In the genomic region with DNA sequence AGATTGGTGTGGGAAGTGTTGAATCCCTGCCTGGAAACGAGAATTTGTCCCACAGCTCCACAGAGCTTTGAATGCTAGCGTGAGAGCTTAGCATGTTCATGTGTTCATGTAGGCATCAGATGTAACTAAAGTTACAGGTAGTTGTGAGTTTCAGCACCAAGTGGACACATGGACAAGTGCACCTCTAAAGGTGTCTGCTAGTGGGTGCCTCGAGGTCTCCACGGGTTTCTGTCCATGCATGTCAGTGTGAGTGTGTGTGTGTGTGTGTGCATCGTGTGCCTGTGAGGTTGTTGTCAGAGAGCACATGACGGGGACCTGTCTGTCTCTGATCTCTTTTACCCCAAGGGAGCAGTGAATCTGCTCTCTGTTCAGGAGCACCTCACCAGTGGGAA, we compare ENCODE assay signal across 8 mouse cellular contexts. TPM values are rescaled to one million over a fixed set of nuclear protein-coding genes. Genes with fewer than 3 reads are reported as not detected.
A peak's percentile ranks its signal among the peaks of the same experiment; 100 is the strongest.
DNase-seq lines count a peak whose midpoint lies in the region; ATAC-seq and TF ChIP-seq lines count a peak whose summit lies in the region.

No protein-coding gene starts in this region.

- intact Hi-C loops in gastrocnemius, adult 2 months (cut with DNase I) = loop anchor here (5.0 kb wide), 1 partner anchor 64 kb away; the partner anchor contains the start of gene Tbcd

- no peak for TF ChIP-seq EP300 in CH12.LX (IDR thresholded peaks at IDR 0.05; ENCODE audit: low read length)

- peak overlapping the region; percentile 46 for H3K27ac ChIP-seq in gastrocnemius, adult 2 months
- no peak overlapping the region for H3K27ac ChIP-seq in CH12.LX (ENCODE audit: insufficient read depth, low read depth)
- no peak overlapping the region for H3K27ac ChIP-seq in forebrain, postnatal 0 days (ENCODE audit: low read depth, low read length)
- no peak overlapping the region for H3K27ac ChIP-seq in liver, embryonic 16.5 days (ENCODE audit: low read length)

- TF ChIP-seq POLR2A in CH12.LX (IDR thresholded peaks at IDR 0.05; ENCODE audit: low read depth, low read length) = no peak

- no peak for TF ChIP-seq RAD21 in CH12.LX (IDR thresholded peaks at IDR 0.05; ENCODE audit: low read depth, low read length)

- DNase-seq in gastrocnemius, adult 2 months = no peak
- DNase-seq in gastrocnemius, adult 18-20 months (ENCODE audit: low spot score) = no peak
- no peak for DNase-seq in CH12.LX (ENCODE audit: extremely low read depth)
- no peak for DNase-seq in forebrain, postnatal 0 days
- no peak for DNase-seq in B cell, adult 2 months
- DNase-seq in ovary, postnatal 36 days (ENCODE audit: low spot score) = no peak
- DNase-seq in kidney, adult 11 months = no peak

- in situ Hi-C loops in CH12.LX (cut with MboI; ENCODE audit: low pct_ligation_motif_present, low pct_unique_long_range_greater_than_20kb, low sequenced_read_pairs) = no loop called here

- dilution Hi-C loops in CH12.LX (cut with MboI; ENCODE audit: extremely low pct_ligation_motif_present, extremely low pct_unique_long_range_greater_than_20kb, low sequenced_read_pairs) = no loop called here

- TF ChIP-seq CTCF in gastrocnemius, adult 2 months (IDR thresholded peaks at IDR 0.05) = no peak
- no peak; a peak in 1 of 4 replicates for TF ChIP-seq CTCF in CH12.LX (conservative IDR thresholded peaks at IDR 0.05 in 1 of 2, IDR thresholded peaks at IDR 0.05 in 1 of 2; ENCODE audit: low read depth in 2 of 2, low read length in 2 of 2)
- no peak for TF ChIP-seq CTCF in forebrain, postnatal 0 days (IDR thresholded peaks at IDR 0.05; ENCODE audit: low read depth)

- ATAC-seq in forebrain, postnatal 0 days = no peak
- ATAC-seq in liver, embryonic 16.5 days (ENCODE audit: low read depth) = no peak

- no peaks in the 10 kb centered on the region for H3K36me3 ChIP-seq in CH12.LX (replicated peaks in 1 of 2; ENCODE audit: control insufficient read depth in 1 of 2, insufficient read depth in 1 of 2, low read length in 1 of 2)
- H3K36me3 ChIP-seq in forebrain, postnatal 0 days (ENCODE audit: insufficient read depth) = no peaks in the 10 kb centered on the region
- no peaks in the 10 kb centered on the region for H3K36me3 ChIP-seq in liver, embryonic 16.5 days (ENCODE audit: control insufficient read depth, insufficient read depth)

- peaks cover 0 to 4% of the 10 kb centered on the region in 2 experiments; a peak in 3 of 4 replicates for H3K4me1 ChIP-seq in CH12.LX (ENCODE audit: control insufficient read depth in 1 of 2, insufficient read depth in 2 of 2)
- peaks cover 10% of the 10 kb centered on the region for H3K4me1 ChIP-seq in forebrain, postnatal 0 days (ENCODE audit: insufficient read depth)
- H3K4me1 ChIP-seq in liver, embryonic 16.5 days (ENCODE audit: control insufficient read depth, low read depth, low read length) = peaks cover 19% of the 10 kb centered on the region

- no peak overlapping the region for H3K9ac ChIP-seq in CH12.LX (ENCODE audit: insufficient read depth, low read depth)
- H3K9ac ChIP-seq in forebrain, postnatal 0 days = no peak overlapping the region
- H3K9ac ChIP-seq in liver, embryonic 16.5 days (ENCODE audit: low read depth, low read length) = no peak overlapping the region

- H3K9me3 ChIP-seq in CH12.LX (replicated peaks; ENCODE audit: low read length) = peaks cover 3% of the 10 kb centered on the region
- H3K9me3 ChIP-seq in forebrain, postnatal 0 days (ENCODE audit: low read length) = no peaks in the 10 kb centered on the region
- no peaks in the 10 kb centered on the region for H3K9me3 ChIP-seq in liver, embryonic 16.5 days (replicated peaks; ENCODE audit: control insufficient read depth, low read length)

- no peaks in the 10 kb centered on the region for H3K79me2 ChIP-seq in CH12.LX (replicated peaks; ENCODE audit: control insufficient read depth, extremely low read depth, insufficient read depth, poor library complexity, severe bottlenecking)

- 13% methylated on average over 6 of the region's 6 CpGs for WGBS in forebrain, postnatal 0 days
- WGBS in liver, embryonic 16.5 days (ENCODE audit: insufficient replicate concordance) = 15% methylated on average over 6 of the region's 6 CpGs

- H3K4me2 ChIP-seq in CH12.LX (ENCODE audit: insufficient read depth, low read depth, poor library complexity, severe bottlenecking) = peak overlapping the region; percentile 61
- H3K4me2 ChIP-seq in forebrain, postnatal 0 days (ENCODE audit: low read depth) = peak overlapping the region; percentile 90
- peak overlapping the region; percentile 92 for H3K4me2 ChIP-seq in liver, embryonic 16.5 days (ENCODE audit: low read depth, low read length)

- H3K27me3 ChIP-seq in CH12.LX (replicated peaks) = peaks cover 34% of the 10 kb centered on the region
- H3K27me3 ChIP-seq in forebrain, postnatal 0 days (ENCODE audit: insufficient read depth, low read length) = no peaks in the 10 kb centered on the region
- peaks cover 13% of the 10 kb centered on the region for H3K27me3 ChIP-seq in liver, embryonic 16.5 days (ENCODE audit: control insufficient read depth, insufficient read depth, low read depth, low read length)

- H3K4me3 ChIP-seq in gastrocnemius, adult 2 months = peak overlapping the region; percentile 95
- peak overlapping the region in 2 of 3 experiments; percentile 25 to 45 for H3K4me3 ChIP-seq in CH12.LX (replicated peaks in 1 of 3; ENCODE audit: low read depth in 2 of 3, low read length in 2 of 3, poor library complexity in 1 of 3)
- peak overlapping the region; percentile 72 for H3K4me3 ChIP-seq in forebrain, postnatal 0 days (ENCODE audit: low read depth, low read length)
- peak overlapping the region; percentile 66 for H3K4me3 ChIP-seq in liver, embryonic 16.5 days (ENCODE audit: low read depth, low read length)

TF ChIP-seq in CH12.LX, 34 proteins besides CTCF, POLR2A, EP300 and RAD21:
- TF ChIP-seq POLR2AphosphoS2 (IDR thresholded peaks at IDR 0.05; ENCODE audit: low read depth, low read length) = no peak
- TF ChIP-seq MYC (IDR thresholded peaks at IDR 0.05; ENCODE audit: low read depth, low read length) = 0 out of 2 replicates have a peak, but pooled peaks have one; percentile 38
- peak; percentile 40; the same call in 1 of the 2 replicates for TF ChIP-seq MAX (IDR thresholded peaks at IDR 0.05; ENCODE audit: low read length)
- no peak for TF ChIP-seq E2F4 (IDR thresholded peaks at IDR 0.05; ENCODE audit: insufficient replicate concordance, low read depth, low read length)
- TF ChIP-seq SIN3A (IDR thresholded peaks at IDR 0.05; ENCODE audit: low read length) = 0 out of 2 replicates have a peak, but pooled peaks have one; percentile 3

RNA-seq across cellular contexts. Expression of gene Rab40b, which starts 0.5 kb away (rescaled TPM):
- total RNA-seq in gastrocnemius, adult 2 months (2021) = 10 to 100 TPM in 1 of 2 experiments, 1 to 10 TPM in 1; 9.9 to 11.8 TPM
- total RNA-seq in gastrocnemius, adult 18-20 months (2021) = 10 to 100 TPM; 14.6 to 17.9 TPM
- total RNA-seq in CH12.LX (2012; rRNA removed) = not detected in 2 replicates
- not detected in 2 replicates for total RNA-seq in CH12.LX (2014; rRNA removed)
- polyA plus RNA-seq in CH12.LX (2012; ENCODE audit: insufficient read length, low read depth) = not detected in 2 replicates
- 19.5 and 19.7 TPM in 2 replicates for total RNA-seq in forebrain, postnatal 0 days (2014; rRNA removed)
- 16.4 and 22.3 TPM in 2 replicates for polyA plus RNA-seq in forebrain, postnatal 0 days (2015; fragmentation: Nextera tagmentation; extraction: Ambion mirVana)
- polyA plus RNA-seq in liver, embryonic 16.5 days (2015; fragmentation: Nextera tagmentation; extraction: Ambion mirVana) = 0.56 and 1.2 TPM in 2 replicates

RNA-seq across cellular contexts. Expression of gene Fn3krp, which starts 32.7 kb away (rescaled TPM):
- 1 to 10 TPM; 3.7 to 4.8 TPM for total RNA-seq in gastrocnemius, adult 2 months (2021)
- 1 to 10 TPM; 3.5 to 3.8 TPM for total RNA-seq in gastrocnemius, adult 18-20 months (2021)
- 9.8 and 11.2 TPM in 2 replicates for total RNA-seq in CH12.LX (2012; rRNA removed)
- 9.7 and 11.2 TPM in 2 replicates for total RNA-seq in CH12.LX (2014; rRNA removed)
- polyA plus RNA-seq in CH12.LX (2012; ENCODE audit: insufficient read length, low read depth) = 3.6 and 3.8 TPM in 2 replicates
- 19.0 and 19.7 TPM in 2 replicates for total RNA-seq in forebrain, postnatal 0 days (2014; rRNA removed)
- polyA plus RNA-seq in forebrain, postnatal 0 days (2015; fragmentation: Nextera tagmentation; extraction: Ambion mirVana) = 7.0 and 8.2 TPM in 2 replicates
- polyA plus RNA-seq in liver, embryonic 16.5 days (2015; fragmentation: Nextera tagmentation; extraction: Ambion mirVana) = 28.2 and 36.4 TPM in 2 replicates

RNA-seq across cellular contexts. Expression of gene Wdr45b, which starts 34.3 kb away (rescaled TPM):
- total RNA-seq in gastrocnemius, adult 2 months (2021) = 10 to 100 TPM; 21.1 to 21.6 TPM
- total RNA-seq in gastrocnemius, adult 18-20 months (2021) = 10 to 100 TPM; 16.0 to 19.1 TPM
- total RNA-seq in CH12.LX (2012; rRNA removed) (27.0 and 32.1 TPM in 2 replicates), CH12.LX (2014; rRNA removed) (49.9 and 53.0 TPM in 2 replicates)
- 43.3 and 47.5 TPM in 2 replicates for polyA plus RNA-seq in CH12.LX (2012; ENCODE audit: insufficient read length, low read depth)
- total RNA-seq in forebrain, postnatal 0 days (2014; rRNA removed) = 71.6 and 85.0 TPM in 2 replicates
- 92.6 and 103 TPM in 2 replicates for polyA plus RNA-seq in forebrain, postnatal 0 days (2015; fragmentation: Nextera tagmentation; extraction: Ambion mirVana)
- polyA plus RNA-seq in liver, embryonic 16.5 days (2015; fragmentation: Nextera tagmentation; extraction: Ambion mirVana) = 19.5 and 19.7 TPM in 2 replicates

RNA-seq across cellular contexts. Expression of gene Fn3k, which starts 46.2 kb away (rescaled TPM):
- total RNA-seq in gastrocnemius, adult 2 months (2021) = 10 to 100 TPM; 17.6 to 20.6 TPM
- 10 to 100 TPM; 18.3 to 24.5 TPM for total RNA-seq in gastrocnemius, adult 18-20 months (2021)
- 0.04 TPM in 1 of 2 replicates, not detected in the other for total RNA-seq in CH12.LX (2012; rRNA removed)
- not detected in 2 replicates for total RNA-seq in CH12.LX (2014; rRNA removed)
- not detected in 2 replicates for polyA plus RNA-seq in CH12.LX (2012; ENCODE audit: insufficient read length, low read depth)
- total RNA-seq in forebrain, postnatal 0 days (2014; rRNA removed) = 2.9 and 3.3 TPM in 2 replicates
- polyA plus RNA-seq in forebrain, postnatal 0 days (2015; fragmentation: Nextera tagmentation; extraction: Ambion mirVana) = 2.8 and 3.1 TPM in 2 replicates
- polyA plus RNA-seq in liver, embryonic 16.5 days (2015; fragmentation: Nextera tagmentation; extraction: Ambion mirVana) = 35.3 and 38.4 TPM in 2 replicates

Comparison
In these comparisons a context has a peak if more than half of its experiments do, and no peak if none do; other contexts are left out.
1. H3K4me3 ChIP-seq: peak in every context shown above with its lines; median percentile 95 in gastrocnemius, adult 2 months; 72 in forebrain, postnatal 0 days; 66 in liver, embryonic 16.5 days; 35 in CH12.LX.
2. RNA of gene Rab40b, which starts 0.5 kb away (total RNA-seq): 19.5 to 19.7 TPM in forebrain, postnatal 0 days, 14.6 to 17.9 TPM in gastrocnemius, adult 18-20 months and 9.9 to 11.8 TPM in gastrocnemius, adult 2 months; not detected in CH12.LX; every median in the first group is over 10 times any median in the second.
3. Peak in every context shown above with its lines, with median percentiles within 50 percentile points of each other: H3K4me2 ChIP-seq.